Mouse (Mus musculus) hindlimb bud, embryonic 11.5 days (tissue): ENCODE results near the gene Sertad3.

Experiments
- DNase-seq: peaks from one replicate; pipeline ENCODE4 v3.0.0-alpha.2; 2012; ENCODE audit warnings: low read depth, low spot score; ENCODE audit errors: extremely low spot score

Gene Sertad3

DNA sequence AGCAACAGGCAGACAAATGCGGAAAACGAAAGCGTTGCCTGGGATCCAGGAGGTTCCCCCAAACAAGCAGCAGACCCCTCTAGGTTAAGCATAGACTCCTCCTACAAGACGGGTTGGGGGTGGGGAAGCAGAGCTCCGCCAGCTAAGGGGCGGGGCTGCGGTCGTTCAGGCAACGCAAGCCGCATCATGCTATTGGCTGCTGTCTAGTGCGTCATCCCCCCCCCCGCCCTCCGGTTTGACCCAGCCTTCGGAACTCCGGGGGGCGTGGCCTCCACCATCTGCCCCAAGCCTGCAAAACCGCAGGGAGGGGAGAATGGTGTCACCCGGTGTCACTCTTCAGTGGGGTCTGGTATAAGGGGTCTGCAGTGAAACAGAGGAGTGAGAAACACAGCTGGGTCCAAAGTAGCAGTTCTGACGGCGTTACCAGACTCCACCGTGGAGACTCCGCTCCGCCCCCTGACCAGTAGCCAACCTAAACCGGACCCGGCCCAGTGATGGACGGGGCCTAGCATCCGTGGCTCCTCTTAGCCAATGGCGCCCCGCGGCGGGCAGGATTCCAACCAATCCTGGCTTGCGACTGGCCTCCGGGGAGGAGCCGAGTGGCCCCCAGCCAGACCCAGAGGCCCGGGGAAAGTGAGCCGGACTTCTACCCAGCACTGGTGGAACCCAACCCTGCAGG lies at the start of gene Sertad3:
TSS of gene Sertad3 (plus strand) at position 613 of the 679 bp plus-strand sequence.
- peak; percentile 93 for DNase-seq

- DNase-seq, result no peak
These were observed 46.2 kb upstream of the Sertad3 start for GRCm38 (mm10) chr7:27427387-27427786.

DNA sequence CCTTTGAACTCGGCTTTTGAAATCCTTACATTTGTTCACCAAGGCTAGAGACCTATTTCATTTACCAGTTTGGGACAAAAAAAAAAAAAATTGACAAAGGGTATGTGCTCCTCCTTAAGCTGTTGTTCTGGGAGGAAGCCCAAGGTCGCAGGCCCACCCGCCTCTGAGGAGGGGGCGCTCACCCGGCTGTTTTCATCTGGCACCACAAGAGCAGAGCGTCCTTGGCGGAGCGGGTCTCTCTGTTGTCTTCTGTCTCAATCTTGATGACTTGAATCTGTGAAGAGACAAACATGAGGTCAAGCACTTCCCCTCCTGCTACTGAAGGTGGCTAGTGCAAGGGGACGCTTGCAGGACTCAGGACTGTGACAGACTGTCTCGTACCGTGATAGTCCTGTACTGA lies 45.6 kb upstream of the Sertad3 start:
- DNase-seq, result no peak

- no peak for DNase-seq
These were observed 44.4 kb upstream of the Sertad3 start for GRCm38 (mm10) chr7:27429135-27429534.

- no peak for DNase-seq
These were observed 40.2 kb upstream of the Sertad3 start for GRCm38 (mm10) chr7:27433349-27433748.

DNA sequence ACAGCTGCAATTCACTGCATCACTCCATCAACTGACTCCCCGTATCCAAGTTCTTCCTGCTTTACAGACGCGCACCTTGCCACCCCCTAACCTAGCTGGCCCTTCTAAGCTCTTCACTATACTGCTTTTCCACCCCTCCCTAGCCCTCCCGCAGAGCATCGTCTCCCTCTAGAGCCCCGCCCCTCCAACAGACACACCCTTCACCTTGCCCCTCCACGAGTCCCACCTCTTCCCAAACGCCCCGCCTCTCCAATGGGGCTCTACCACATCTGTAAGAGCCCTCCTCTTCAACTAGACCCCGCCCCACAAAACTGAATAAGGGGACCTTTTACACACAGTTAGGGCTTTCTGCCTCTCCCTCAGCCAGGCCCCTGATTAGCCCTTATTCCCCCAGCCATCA lies 39.8 kb upstream of the Sertad3 start:
- DNase-seq, result no peak

DNA sequence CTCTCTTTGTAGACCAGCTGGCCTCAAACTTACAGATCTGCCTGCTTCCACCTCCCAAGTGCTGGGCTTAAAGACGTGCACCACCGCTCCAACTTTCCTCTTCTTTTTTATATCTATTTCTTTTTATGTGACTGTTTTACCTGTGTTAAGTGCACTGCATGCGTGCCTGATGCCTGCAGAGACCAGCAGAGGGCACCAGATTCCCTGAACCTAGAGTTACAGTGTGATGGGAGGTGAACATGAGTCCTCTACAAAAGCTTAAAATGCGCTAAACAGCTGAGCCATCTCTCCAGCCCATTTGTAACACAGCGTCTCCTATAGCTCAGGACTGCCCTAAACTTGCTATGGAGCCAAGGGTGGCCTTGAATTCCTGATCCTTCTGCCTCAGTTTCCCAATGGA lies 36.0 kb upstream of the Sertad3 start:
- no peak for DNase-seq

DNA sequence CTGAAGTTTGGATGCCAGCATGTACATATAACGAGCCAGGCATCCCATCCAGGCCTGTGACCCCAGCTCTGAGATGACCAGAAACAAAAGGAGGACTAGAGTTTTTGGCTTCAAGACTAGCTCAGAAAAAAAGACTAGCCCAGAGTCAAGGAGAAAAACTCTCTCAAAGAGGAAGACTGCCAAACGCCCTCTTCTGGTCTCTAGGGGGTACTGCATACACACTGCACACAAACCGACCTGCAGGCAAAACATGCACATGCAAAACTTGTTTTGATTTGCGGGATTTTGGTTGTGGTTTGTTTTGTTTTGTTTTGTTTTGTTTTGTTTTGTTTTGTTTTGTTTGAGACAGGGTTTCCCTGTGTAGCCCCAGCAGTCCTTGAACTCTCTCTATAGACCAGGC lies 33.6 kb upstream of the Sertad3 start:
- DNase-seq, result no peak

DNA sequence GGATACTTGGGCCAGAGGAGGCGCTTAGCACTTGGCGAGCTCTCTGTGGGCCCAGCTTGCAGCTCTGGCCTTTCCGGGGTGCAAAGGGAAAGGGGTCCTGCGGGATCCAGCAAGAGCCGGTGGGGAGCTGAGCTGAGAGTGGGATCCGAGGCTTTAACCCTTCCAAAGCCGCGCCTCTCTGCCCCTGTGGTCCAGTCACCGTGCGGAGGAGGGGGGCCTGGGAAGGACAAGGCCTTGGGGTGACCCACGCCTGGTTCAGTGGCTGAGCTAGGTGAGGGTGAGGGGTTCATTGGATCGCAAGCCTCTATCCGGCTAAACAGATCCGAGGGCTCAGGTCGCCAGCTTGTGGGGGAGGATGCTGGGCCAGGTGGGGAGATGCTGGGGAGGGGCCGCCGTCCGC lies 27.5 kb upstream of the Sertad3 start:
- DNase-seq, result no peak

- no peak for DNase-seq
These were observed 26.8 kb upstream of the Sertad3 start for GRCm38 (mm10) chr7:27446521-27447418.

- peak; percentile 99 for DNase-seq
These were observed 25.9 kb upstream of the Sertad3 start, which contains the start of the genes Sptbn4 and Blvrb for GRCm38 (mm10) chr7:27447419-27448286. TSS of gene Sptbn4 (minus strand) at chr7:27447686. TSS of gene Blvrb (plus strand) at chr7:27447978.

GRCm38 (mm10) chr7:27448421-27449206 lies 25.0 kb upstream of the Sertad3 start:
- DNase-seq, result no peak

DNA sequence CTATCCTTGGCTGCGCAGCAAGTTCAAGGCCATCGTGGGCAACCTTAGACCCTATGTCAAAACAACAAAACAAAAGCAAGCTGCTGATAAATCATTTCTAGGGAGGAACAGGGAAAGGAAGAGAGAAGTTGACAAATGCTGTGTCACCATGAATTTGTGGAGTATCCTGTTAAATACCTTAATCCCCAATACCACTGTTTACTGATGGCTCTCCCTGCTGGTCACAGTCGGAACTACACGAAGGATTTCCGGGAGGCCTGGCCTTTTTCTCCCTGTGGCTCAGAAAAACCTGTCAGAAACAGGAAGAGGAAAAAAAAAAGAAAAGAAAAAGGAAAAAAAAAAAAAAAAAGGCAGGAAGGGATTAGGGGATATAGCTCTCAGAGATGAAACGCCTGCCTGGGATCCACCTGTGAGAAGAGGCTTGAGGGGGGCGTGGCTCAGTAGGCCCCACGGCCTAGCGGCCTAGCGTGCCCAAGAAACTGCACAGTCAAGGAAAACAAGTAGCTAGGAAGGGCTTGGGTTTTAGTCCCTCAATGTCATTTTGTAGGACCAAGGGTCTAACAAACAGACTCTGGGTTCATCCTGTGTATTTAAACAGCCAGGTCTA lies 24.2 kb upstream of the Sertad3 start:
- DNase-seq, result peak; percentile 44

- DNase-seq, result no peak
These were observed 22.2 kb upstream of the Sertad3 start for GRCm38 (mm10) chr7:27451359-27451758.

GRCm38 (mm10) chr7:27452206-27452770 lies 21.3 kb upstream of the Sertad3 start:
- DNase-seq, result no peak

- no peak for DNase-seq
These were observed 19.0 kb upstream of the Sertad3 start for GRCm38 (mm10) chr7:27454461-27455121.

GRCm38 (mm10) chr7:27455273-27455672 lies 18.3 kb upstream of the Sertad3 start:
- no peak for DNase-seq

GRCm38 (mm10) chr7:27458614-27459013 lies 15.0 kb upstream of the Sertad3 start:
- no peak for DNase-seq

DNA sequence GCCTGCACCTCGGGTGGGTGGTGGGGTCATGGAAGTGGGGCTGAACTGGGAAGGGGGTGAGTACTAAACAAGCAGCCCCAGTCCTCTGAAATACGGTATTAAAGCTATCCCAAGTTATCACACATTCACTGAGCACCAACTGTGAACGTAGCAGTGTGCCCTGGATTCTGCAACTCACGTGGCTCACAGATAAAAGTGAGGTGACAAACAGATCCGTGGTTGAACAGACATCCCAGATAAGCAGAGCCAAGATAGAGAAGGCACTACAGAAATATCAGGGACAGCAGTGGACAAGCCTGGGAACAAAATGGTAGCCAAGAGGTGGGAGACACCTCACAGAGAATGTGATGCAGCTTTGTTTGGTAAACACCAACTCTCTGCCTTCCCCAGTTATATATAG lies 13.9 kb upstream of the Sertad3 start:
- DNase-seq, result no peak
